Mouse (Mus musculus) hindbrain, embryonic 15.5 days (tissue): Measurements from ENCODE around the gene Med25. TPM values are rescaled to one million over a fixed set of nuclear protein-coding genes. Genes with fewer than 3 reads are reported as not detected.
"Not testable (repeated sequence)": the region's sequence is repeated elsewhere in the genome, so short reads cannot be mapped to it uniquely, and the experiment has no call there.

Experiments
- ATAC-seq: fragments of 200-750 bp; cut with Nextera tagmentation; 2 replicates; pipeline ENCODE4 v1.8.0; 2017; ENCODE audit warnings: low read depth, moderate number of reproducible peaks, moderate TSS enrichment; ENCODE audit not compliant: low FRiP score
- H3K27ac ChIP-seq: fragments of 300-500 bp; sonication (generic); replicated peaks from 2 replicates; pipeline ENCODE4 v1.5.1; 2015; ENCODE audit warnings: mild to moderate bottlenecking, inconsistent platforms
- H3K27me3 ChIP-seq: fragments of 300-500 bp; sonication (generic); 2 replicates; pipeline ENCODE4 v1.6.1; 2015; ENCODE audit warnings: control low read depth, inconsistent platforms
- H3K36me3 ChIP-seq: fragments of 300-500 bp; sonication (generic); 2 replicates; pipeline ENCODE4 v1.6.1; 2015; ENCODE audit warnings: control low read depth, inconsistent platforms
- H3K4me1 ChIP-seq: fragments of 300-500 bp; sonication (generic); replicated peaks from 2 replicates; pipeline ENCODE4 v1.6.1; 2015; ENCODE audit warnings: control low read depth, inconsistent platforms
- H3K4me2 ChIP-seq: fragments of 300-500 bp; sonication (generic); 2 replicates; pipeline ENCODE4 v1.6.1; 2015; ENCODE audit warnings: moderate library complexity, mild to moderate bottlenecking, inconsistent platforms
- H3K4me3 ChIP-seq: fragments of 300-500 bp; sonication (generic); 2 replicates; pipeline ENCODE4 v1.5.1; 2015; ENCODE audit warnings: mild to moderate bottlenecking, inconsistent platforms
- H3K9ac ChIP-seq: fragments of 300-500 bp; sonication (generic); 2 replicates; pipeline ENCODE4 v1.6.1; 2015; ENCODE audit warnings: inconsistent platforms
- H3K9me3 ChIP-seq: fragments of 300-500 bp; sonication (generic); 2 replicates; pipeline ENCODE4 v1.6.1; 2016; ENCODE audit warnings: control low read depth, inconsistent platforms
- WGBS: fragments of 180-500 bp; shearing (Covaris S2); methylation state at CpG from one replicate; pipeline ENCODE4 v1.1.7; 2015; 5-methylcytosine and 5-hydroxymethylcytosine counted together
- polyA plus RNA-seq: library from polyadenylated mRNA; unstranded; fragments of >200 nt; fragmentation: Nextera tagmentation; extraction: Ambion mirVana; gene quantifications from 2 replicates; pipeline ENCODE4 v1.2.1, GENCODE M21; 2015

The Med25 gene
- polyA plus RNA-seq, 1 experiment from 2014 or later, result 164 TPM

- Histone ChIP-seq H3K27ac (no peak overlapping the region), H3K27me3 (no peaks in the 10 kb centered on the region), H3K4me1 (peaks cover 54% of the 10 kb centered on the region), H3K4me2 (peak overlapping the region; percentile 89), H3K9me3 (no peaks in the 10 kb centered on the region), H3K36me3 (peaks cover 9% of the 10 kb centered on the region), H3K4me3 (peak overlapping the region; percentile 79; the same call in 1 of the 2 replicates), H3K9ac (no peak overlapping the region)
- no peak for ATAC-seq
- whole genome bisulfite sequencing, result 89% methylated on average over 7 of the region's 7 CpGs
Observed at GRCm38 (mm10) chr7:44890180-44890579, 2.3 kb downstream of the Med25 start.

DNA sequence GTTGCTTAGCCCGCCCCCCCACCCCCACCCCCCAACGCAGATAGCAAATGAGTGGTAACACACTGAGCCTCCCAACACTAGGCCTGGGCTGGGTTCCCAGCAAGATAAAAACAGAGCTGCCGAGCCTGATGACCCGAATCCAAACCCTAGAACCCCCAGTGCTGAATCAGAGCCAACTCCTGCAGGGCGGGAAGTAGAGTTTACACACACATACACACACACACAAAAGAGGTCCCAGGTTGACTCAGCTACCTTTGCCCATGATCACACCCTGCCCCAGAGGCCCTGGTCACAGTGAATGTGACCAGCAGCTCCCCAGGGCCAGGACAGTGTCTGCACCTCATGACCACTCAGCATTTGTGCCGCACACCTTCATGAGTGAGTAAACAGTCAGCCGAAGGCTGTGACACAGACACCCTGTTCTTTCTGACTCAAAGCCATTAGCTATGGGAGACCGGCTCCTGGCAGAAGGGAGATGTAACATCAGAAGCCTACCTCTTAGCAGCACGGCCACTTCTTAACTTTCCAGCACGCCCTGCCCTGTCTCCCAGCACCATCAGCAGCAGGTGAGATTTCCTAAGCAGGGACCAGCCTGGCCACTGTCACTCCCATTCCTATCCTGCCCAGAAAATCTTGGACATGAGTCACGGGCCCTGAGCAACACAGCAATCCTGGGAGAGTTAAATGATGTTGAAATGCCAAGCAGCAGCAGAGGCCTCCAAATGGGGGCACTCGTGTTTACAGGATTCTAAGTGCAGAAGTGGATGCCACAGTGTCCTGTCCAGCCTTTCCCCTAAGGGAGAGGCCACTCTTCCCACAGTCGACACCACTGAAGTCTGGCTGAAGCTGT, 4.0 kb downstream of the Med25 start:
- no peaks in the 10 kb centered on the region for H3K9me3 ChIP-seq
- H3K9ac ChIP-seq, result no peak overlapping the region
- H3K4me1 ChIP-seq, result peaks cover 38% of the 10 kb centered on the region
- no peak for ATAC-seq
- 79% methylated on average over 13 of the region's 13 CpGs for WGBS
- H3K27me3 ChIP-seq, result no peaks in the 10 kb centered on the region
- H3K4me2 ChIP-seq, result peak overlapping the region; percentile 12; the same call in 1 of the 2 replicates
- 0 out of 2 replicates have a peak overlapping the region, but pooled peaks have one; percentile 29 for H3K27ac ChIP-seq
- H3K4me3 ChIP-seq, result no peak overlapping the region
- H3K36me3 ChIP-seq, result peaks cover 22% of the 10 kb centered on the region

- no peak for ATAC-seq
- Histone ChIP-seq H3K27me3 (no peaks in the 10 kb centered on the region), H3K4me3 (no peak overlapping the region), H3K9me3 (no peaks in the 10 kb centered on the region), H3K27ac (no peak overlapping the region), H3K9ac (no peak overlapping the region), H3K4me1 (peaks cover 32% of the 10 kb centered on the region), H3K36me3 (peaks cover 35% of the 10 kb centered on the region), H3K4me2 (no peak overlapping the region)
- WGBS, result 93% methylated on average over 7 of the region's 7 CpGs
Observed at GRCm38 (mm10) chr7:44886964-44887363, 5.5 kb downstream of the Med25 start.

- no peak for ATAC-seq
Observed at GRCm38 (mm10) chr7:44884637-44885036, 7.9 kb downstream of the Med25 start.

DNA sequence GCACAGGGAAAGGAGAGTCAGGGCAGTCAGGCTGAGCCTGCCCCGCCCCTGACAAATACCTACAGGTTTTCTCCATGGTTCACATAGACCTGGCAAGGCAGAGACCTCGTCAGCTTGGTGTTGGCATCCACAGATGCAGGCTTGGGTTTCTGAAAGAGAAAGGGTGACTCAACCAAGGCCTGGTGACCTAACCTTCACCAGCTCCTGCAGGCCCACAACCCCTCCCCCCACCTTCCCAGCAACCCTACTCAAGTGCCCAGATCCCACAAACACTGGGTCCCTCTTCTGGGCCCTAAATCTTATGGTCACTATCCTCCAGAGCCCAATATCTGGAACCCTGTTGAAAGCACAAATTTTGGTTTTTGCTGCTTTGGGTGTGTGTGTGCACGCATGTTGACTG, 9.5 kb downstream of the Med25 start:
- H3K9ac ChIP-seq, result no peak overlapping the region
- 93% methylated on average over 3 of the region's 3 CpGs for WGBS
- no peaks in the 10 kb centered on the region for H3K9me3 ChIP-seq

More at GRCm38 (mm10) chr7:44884637-44885036, 7.9 kb downstream of the Med25 start:
- Histone ChIP-seq H3K4me1 (peaks cover 14% of the 10 kb centered on the region), H3K27me3 (no peaks in the 10 kb centered on the region), H3K9me3 (no peaks in the 10 kb centered on the region), H3K27ac (no peak overlapping the region), H3K9ac (no peak overlapping the region), H3K36me3 (peaks cover 55% of the 10 kb centered on the region), H3K4me3 (no peak overlapping the region), H3K4me2 (no peak overlapping the region)
- 95% methylated on average over 5 of the region's 5 CpGs for WGBS

GRCm38 (mm10) chr7:44877833-44878232, 14.7 kb downstream of the Med25 start:
- ATAC-seq, result no peak
- H3K4me1 ChIP-seq, result no peaks in the 10 kb centered on the region
- no peaks in the 10 kb centered on the region for H3K27me3 ChIP-seq
- no peaks in the 10 kb centered on the region for H3K9me3 ChIP-seq
- H3K9ac ChIP-seq, result no peak overlapping the region
- H3K4me2 ChIP-seq, result no peak overlapping the region
- WGBS, result 87% methylated on average over 14 of the region's 14 CpGs
- H3K36me3 ChIP-seq, result peaks cover 63% of the 10 kb centered on the region
- no peak overlapping the region for H3K27ac ChIP-seq
- H3K4me3 ChIP-seq, result no peak overlapping the region

More for the DNA sequence above, 9.5 kb downstream of the Med25 start:
- H3K36me3 ChIP-seq, result peaks cover 65% of the 10 kb centered on the region
- H3K4me2 ChIP-seq, result no peak overlapping the region
- ATAC-seq, result no peak
- no peaks in the 10 kb centered on the region for H3K4me1 ChIP-seq
- no peaks in the 10 kb centered on the region for H3K27me3 ChIP-seq
- no peak overlapping the region for H3K27ac ChIP-seq
- no peak overlapping the region for H3K4me3 ChIP-seq

GRCm38 (mm10) chr7:44871774-44872173, 20.7 kb downstream of the Med25 start:
- 95% methylated on average over 2 of the region's 2 CpGs for WGBS
- not testable (repeated sequence) for ATAC-seq, H3K4me2 ChIP-seq, H3K36me3 ChIP-seq, H3K27ac ChIP-seq, H3K4me3 ChIP-seq, H3K9ac ChIP-seq, H3K9me3 ChIP-seq, H3K27me3 ChIP-seq
- H3K4me1 ChIP-seq, result peaks cover 26% of the 10 kb centered on the region

- H3K27me3 ChIP-seq, result no peaks in the 10 kb centered on the region
- 11% methylated on average over 1 of the region's 1 CpGs for WGBS
- no peak overlapping the region for H3K4me2 ChIP-seq
- no peak overlapping the region for H3K4me3 ChIP-seq
- H3K9me3 ChIP-seq, result no peaks in the 10 kb centered on the region
- ATAC-seq, result no peak
- 0 out of 2 replicates have a peak, but pooled peaks cover 2% of the 10 kb centered on the region for H3K36me3 ChIP-seq
- H3K4me1 ChIP-seq, result peaks cover 32% of the 10 kb centered on the region
- H3K27ac ChIP-seq, result no peak overlapping the region
- H3K9ac ChIP-seq, result no peak overlapping the region
Observed at GRCm38 (mm10) chr7:44871181-44871580, 21.3 kb downstream of the Med25 start.

DNA sequence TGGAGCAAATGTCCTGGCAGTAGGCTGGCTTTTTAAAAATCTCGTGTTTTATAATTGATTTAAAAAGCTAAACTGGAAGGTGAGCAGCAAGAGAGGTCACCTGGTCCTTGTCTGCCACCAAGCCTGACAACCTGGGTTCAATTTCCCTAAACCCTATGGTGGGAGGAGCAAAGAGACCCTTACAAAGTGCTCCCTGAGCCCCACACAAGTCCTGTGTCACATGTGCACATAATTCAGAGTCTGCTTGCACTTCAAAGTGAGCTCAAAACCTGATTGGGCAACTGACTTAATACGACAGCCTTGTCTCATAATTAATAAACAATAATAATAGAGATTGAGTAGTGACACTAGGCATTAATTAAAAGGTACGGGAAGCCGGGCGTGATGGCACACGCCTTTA, 21.9 kb downstream of the Med25 start:
- Histone ChIP-seq H3K27ac (peak overlapping the region; percentile 98), H3K4me1 (peaks cover 37% of the 10 kb centered on the region), H3K27me3 (no peaks in the 10 kb centered on the region), H3K4me2 (peak overlapping the region; percentile 86), H3K36me3 (0 out of 2 replicates have a peak, but pooled peaks cover 2% of the 10 kb centered on the region), H3K4me3 (peak overlapping the region; percentile 83), H3K9ac (peak overlapping the region; percentile 46), H3K9me3 (no peaks in the 10 kb centered on the region)
- no peak for ATAC-seq
- 85% methylated on average over 6 of the region's 6 CpGs for WGBS

GRCm38 (mm10) chr7:44869697-44870528, 22.6 kb downstream of the Med25 start, which contains the start of gene Ptov1:
Gene Ptov1, minus strand, starts transcription at chr7:44869788.
- Histone ChIP-seq H3K9ac (peak within 1 kb of the TSS; percentile 98), H3K4me2 (peak within 1 kb of the TSS; percentile 86), H3K4me1 (peaks cover 44% of the 10 kb centered on the region), H3K27me3 (no peaks in the 10 kb centered on the region), H3K9me3 (no peaks in the 10 kb centered on the region), H3K27ac (peak within 1 kb of the TSS; percentile 98), H3K4me3 (peak within 1 kb of the TSS; percentile 83), H3K36me3 (0 out of 2 replicates have a peak, but pooled peaks cover 3% of the 10 kb centered on the region)
- ATAC-seq, result peak; percentile 96
- WGBS, result 10% methylated on average over 29 of the region's 29 CpGs

GRCm38 (mm10) chr7:44868919-44869696, 23.4 kb downstream of the Med25 start:
- WGBS, result under 1% methylated on average over 81 of the region's 108 CpGs
- peaks cover 52% of the 10 kb centered on the region for H3K4me1 ChIP-seq
- H3K36me3 ChIP-seq, result peaks cover 9% of the 10 kb centered on the region
- peak overlapping the region; percentile 83 for H3K4me3 ChIP-seq
- peak overlapping the region; percentile 98 for H3K27ac ChIP-seq
- peak overlapping the region; percentile 86 for H3K4me2 ChIP-seq
- H3K27me3 ChIP-seq, result no peaks in the 10 kb centered on the region
- peak overlapping the region; percentile 98 for H3K9ac ChIP-seq
- no peaks in the 10 kb centered on the region for H3K9me3 ChIP-seq
- ATAC-seq, result peak; percentile 5
